Mouse (Mus musculus) bone marrow, adult 2 months (tissue): ENCODE measurements around the gene AL732309.1. TPM values are rescaled to one million over a fixed set of nuclear protein-coding genes. Genes with fewer than 3 reads are reported as not detected.

Source experiments
- H3K27ac ChIP-seq: fragments of 200-500 bp; 2 replicates; pipeline ENCODE4 v1.5.1; 2012; ENCODE audit warnings: low read depth, mild to moderate bottlenecking, control low read depth, inconsistent platforms, low read length; ENCODE audit not compliant: control insufficient read depth, poor library complexity, insufficient read depth
- H3K4me1 ChIP-seq: fragments of 200-500 bp; 2 replicates; pipeline ENCODE4 v1.6.1; 2011; ENCODE audit warnings: low read length; ENCODE audit not compliant: control insufficient read depth, insufficient read depth
- H3K4me3 ChIP-seq: fragments of 200-500 bp; replicated peaks from 2 replicates; pipeline ENCODE3; 2011; ENCODE audit warnings: mild to moderate bottlenecking, low read depth, low read length, control low read depth; ENCODE audit not compliant: control insufficient read depth
- CTCF ChIP-seq: fragments of 200-500 bp; IDR thresholded peaks from 2 replicates; pipeline ENCODE4 v1.5.1; 2011; ENCODE audit warnings: low read length, control low read depth; ENCODE audit not compliant: control insufficient read depth, insufficient read depth
- POLR2A ChIP-seq: fragments of 200-500 bp; IDR thresholded peaks from 2 replicates; pipeline ENCODE4 v1.6.1; 2011; ENCODE audit warnings: low read depth, mild to moderate bottlenecking, control low read depth, low read length, borderline replicate concordance; ENCODE audit not compliant: control insufficient read depth
- WGBS: fragments of 180-500 bp; shearing (Covaris S2); methylation state at CpG from one replicate; pipeline ENCODE4 v1.1.7; 2018; 5-methylcytosine and 5-hydroxymethylcytosine counted together
- polyA plus RNA-seq: library from polyadenylated mRNA; stranded (reverse); fragments of >200 nt; gene quantifications from 2 replicates; pipeline ENCODE4 v1.2.4, GENCODE M21; 2011; ENCODE audit warnings: low replicate concordance; ENCODE audit not compliant: missing spikeins, insufficient read depth, insufficient read length

AL732309.1 gene
- polyA plus RNA-seq, 1 experiment = 22.3 TPM

DNA sequence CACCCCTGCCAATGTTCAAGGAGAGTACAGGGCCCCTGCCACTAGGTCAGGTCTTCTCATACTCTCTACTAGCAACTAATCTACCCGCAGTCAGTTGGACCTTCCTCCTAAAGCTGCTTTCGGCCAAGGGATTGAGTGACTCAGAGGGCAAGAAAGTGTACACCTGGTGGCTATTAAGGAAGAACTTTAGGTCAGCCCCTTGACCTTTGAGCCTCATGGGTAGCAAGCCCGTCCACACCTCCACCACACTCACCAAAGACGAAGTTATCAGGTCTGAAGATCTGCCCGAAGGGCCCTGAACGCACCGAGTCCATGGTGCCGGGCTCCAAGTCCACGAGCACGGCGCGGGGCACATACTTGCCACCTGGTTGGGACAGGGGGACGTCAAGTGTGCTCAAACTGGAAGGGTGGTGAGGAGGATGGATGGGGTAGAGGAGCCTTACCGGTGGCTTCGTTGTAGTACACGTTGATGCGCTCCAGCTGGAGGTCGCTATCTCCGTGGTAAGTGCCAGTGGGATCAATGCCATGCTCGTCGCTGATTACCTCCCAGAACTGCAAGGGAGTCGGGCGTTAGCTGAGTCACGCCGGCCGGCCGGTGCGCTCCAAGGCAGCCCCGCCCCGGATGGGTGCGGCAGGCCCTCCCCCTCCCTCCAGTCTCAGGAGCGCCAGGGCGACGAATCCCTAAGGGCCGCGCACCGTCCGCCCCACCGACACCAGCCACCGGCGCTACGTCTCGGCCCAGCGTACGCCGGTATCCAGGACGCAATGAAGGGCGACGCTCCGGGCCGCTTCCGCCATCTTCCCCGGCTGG is 22.8 kb downstream of the AL732309.1 start:
- TF ChIP-seq CTCF = peak; percentile 13; the same call in 1 of the 2 replicates
- no peak for TF ChIP-seq POLR2A
- H3K4me3 ChIP-seq = peak overlapping the region; percentile 98
- peak overlapping the region; percentile 100 for H3K27ac ChIP-seq
- 1% methylated on average over 52 of the region's 53 CpGs for WGBS
- no peaks in the 10 kb centered on the region; the same call in 1 of the 2 replicates for H3K4me1 ChIP-seq

DNA sequence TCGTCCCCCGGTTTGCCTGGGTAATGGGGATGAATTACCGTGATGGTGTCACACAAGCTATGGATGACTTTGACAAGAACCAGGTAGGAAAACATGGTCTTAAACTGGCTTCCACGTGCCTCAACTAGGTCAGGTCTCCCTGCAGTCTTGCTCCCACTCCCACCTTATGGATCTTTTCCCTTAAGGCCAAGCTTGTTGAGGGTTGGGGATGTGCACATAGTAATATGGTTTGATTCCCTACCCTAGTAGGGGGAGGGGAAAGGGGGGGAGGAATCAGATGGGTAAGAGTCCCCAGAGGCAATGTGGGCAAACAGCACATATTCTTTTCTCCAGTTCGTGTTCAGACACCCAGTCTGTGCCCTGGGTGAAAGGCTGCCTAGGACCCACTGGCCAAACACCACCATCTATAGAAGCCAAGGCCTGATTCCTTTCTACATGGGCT is 25.3 kb downstream of the AL732309.1 start:
- TF ChIP-seq CTCF (no peak), POLR2A (no peak)
- H3K4me1 ChIP-seq = no peaks in the 10 kb centered on the region; the same call in 1 of the 2 replicates
- 79% methylated on average over 5 of the region's 5 CpGs for WGBS
- H3K4me3 ChIP-seq = peak overlapping the region; percentile 27
- H3K27ac ChIP-seq = no peak overlapping the region

DNA sequence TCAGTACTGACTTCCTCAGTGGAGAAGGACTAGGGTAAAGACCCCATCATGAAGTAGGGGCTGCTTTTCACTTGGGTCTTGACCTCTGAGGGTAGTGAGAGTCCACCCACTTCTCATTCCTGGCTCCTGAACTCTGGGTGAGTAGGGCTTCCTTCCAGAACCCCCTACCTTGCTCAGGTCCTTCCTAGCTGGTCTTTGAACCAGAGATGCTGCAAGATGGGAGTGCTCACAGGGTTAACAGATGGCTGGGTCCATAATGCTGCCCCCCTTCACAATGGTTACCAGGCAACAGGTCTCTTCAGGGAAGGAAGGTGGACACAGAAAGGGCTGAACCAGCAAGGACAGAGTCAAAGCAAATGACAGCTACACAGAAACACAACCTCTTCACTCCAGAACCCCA is 28.2 kb downstream of the AL732309.1 start, which contains the start of gene Fam166a:
Fam166a (plus strand) TSS at position 301 of the 400 bp plus-strand sequence.
- Histone ChIP-seq H3K4me1 (no peaks in the 10 kb centered on the region; the same call in 1 of the 2 replicates), H3K4me3 (no peak within 1 kb of the TSS), H3K27ac (no peak within 1 kb of the TSS)
- TF ChIP-seq POLR2A (no peak), CTCF (no peak)

DNA sequence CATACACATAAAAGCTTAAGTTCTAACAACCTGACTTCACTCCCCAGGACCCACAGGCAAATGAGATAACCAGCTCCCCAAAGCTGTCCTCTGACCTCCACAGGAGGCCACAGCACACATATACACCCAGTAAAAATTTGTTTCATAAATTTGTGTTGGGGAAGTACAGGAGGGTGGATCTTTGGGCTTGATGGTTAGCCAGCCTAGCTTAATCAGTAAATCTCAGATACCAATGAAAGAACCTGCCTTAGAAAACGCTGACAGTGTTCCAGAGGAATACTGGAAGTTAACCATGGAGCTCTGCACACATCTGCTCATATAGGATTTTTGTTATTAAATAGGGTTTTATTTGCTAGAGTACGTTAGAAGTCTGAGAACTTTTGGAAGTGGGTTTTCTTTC is 29.0 kb downstream of the AL732309.1 start:
- no peaks in the 10 kb centered on the region; the same call in 1 of the 2 replicates for H3K4me1 ChIP-seq
- no peak overlapping the region for H3K27ac ChIP-seq
- H3K4me3 ChIP-seq = no peak overlapping the region
- 69% methylated on average over 2 of the region's 2 CpGs for WGBS
- TF ChIP-seq POLR2A (no peak), CTCF (no peak)

DNA sequence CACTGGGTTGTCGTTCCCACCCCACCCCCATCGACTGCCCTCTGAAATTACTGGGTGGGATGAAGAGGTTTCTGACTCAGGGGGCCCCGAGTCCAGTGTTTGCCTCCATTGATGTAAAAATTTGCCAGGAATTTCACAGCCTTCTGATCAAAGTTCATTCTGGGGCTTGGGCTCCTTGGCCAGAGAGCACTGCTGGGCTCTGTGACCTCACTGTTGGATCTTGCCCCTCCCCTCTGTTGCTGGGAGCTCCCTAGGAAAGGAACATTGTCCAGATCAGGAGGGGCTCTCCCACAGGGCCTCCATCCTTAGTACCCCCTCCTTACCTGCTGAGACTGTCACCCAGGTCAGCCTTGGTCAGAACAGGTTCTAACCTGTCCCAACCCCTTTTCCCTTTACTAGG is 32.2 kb downstream of the AL732309.1 start, which contains the start of gene Stpg3:
Stpg3 (minus strand) TSS at position 194 of the 400 bp plus-strand sequence.
- TF ChIP-seq POLR2A (no peak), CTCF (no peak)
- Histone ChIP-seq H3K4me3 (no peak within 1 kb of the TSS), H3K4me1 (no peaks in the 10 kb centered on the region; the same call in 1 of the 2 replicates), H3K27ac (no peak within 1 kb of the TSS)
- 76% methylated on average over 3 of the region's 3 CpGs for WGBS

DNA sequence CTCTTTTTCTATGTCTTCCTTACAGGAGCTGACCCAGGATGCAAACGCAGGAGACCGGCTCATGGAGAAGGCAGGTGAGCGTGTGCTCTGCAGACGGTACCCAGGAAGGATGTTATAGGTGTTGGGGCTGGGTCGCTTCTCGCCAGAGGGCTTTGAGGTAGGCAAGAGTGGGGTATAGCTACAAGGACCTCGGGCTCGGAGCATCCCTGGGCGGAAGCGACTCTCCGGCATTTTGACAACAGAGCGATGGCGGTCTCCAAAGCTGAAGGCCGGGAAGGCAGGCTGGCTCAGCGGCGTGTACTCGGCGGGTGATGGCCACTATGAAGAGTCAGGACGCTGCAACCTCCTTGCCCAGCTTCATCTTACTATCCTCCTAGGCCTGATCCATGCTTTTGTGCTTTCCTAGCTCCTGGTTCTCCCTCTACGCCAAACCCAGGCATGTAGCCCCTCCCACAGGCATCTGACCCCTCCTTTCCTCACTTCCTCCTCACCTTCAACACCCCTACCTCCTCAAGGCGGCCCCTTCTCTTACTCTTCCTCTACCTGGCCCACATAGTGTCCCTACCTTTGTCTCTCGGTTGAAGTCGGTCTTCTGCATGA is 33.3 kb downstream of the AL732309.1 start:
- H3K4me1 ChIP-seq = no peaks in the 10 kb centered on the region; the same call in 1 of the 2 replicates
- H3K4me3 ChIP-seq = no peak overlapping the region
- 81% methylated on average over 23 of the region's 23 CpGs for WGBS
- no peak overlapping the region for H3K27ac ChIP-seq
- no peak for TF ChIP-seq CTCF

DNA sequence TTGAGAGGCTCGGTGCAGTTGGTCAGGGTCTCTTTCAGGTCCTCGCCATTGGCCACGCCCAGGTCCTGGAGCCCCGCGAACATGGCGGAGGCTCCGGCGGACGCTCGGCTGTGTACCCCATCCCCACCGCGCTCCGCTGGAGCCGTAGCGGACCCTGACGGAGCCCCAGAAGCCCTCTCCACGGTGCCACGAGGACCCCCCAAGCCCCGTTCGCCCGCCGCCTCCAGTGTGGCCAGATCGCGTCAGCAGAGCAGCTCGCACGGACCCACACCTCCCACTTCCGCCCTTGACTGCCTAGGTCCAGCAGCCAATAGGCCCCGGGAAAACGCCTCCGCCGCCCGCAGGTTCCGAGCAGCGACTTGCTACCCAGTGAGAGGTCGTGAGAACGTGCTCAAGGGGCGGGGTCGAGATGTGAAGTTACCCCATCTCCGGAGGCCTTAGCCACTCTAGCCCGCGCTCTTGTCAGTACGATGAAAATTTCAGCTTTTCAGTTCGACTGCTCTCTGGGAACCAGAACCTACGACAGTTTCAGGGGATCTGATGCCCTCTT is 35.5 kb downstream of the AL732309.1 start, which contains the start of gene Nelfb:
Nelfb (minus strand) TSS at position 369 of the 550 bp plus-strand sequence.
- Histone ChIP-seq H3K4me3 (peak within 1 kb of the TSS; percentile 87), H3K27ac (peak within 1 kb of the TSS; percentile 88), H3K4me1 (no peaks in the 10 kb centered on the region; the same call in 1 of the 2 replicates)
- TF ChIP-seq CTCF (no peak), POLR2A (peak; percentile 88; the same call in 1 of the 2 replicates)
- WGBS = under 1% methylated on average over 44 of the region's 44 CpGs

DNA sequence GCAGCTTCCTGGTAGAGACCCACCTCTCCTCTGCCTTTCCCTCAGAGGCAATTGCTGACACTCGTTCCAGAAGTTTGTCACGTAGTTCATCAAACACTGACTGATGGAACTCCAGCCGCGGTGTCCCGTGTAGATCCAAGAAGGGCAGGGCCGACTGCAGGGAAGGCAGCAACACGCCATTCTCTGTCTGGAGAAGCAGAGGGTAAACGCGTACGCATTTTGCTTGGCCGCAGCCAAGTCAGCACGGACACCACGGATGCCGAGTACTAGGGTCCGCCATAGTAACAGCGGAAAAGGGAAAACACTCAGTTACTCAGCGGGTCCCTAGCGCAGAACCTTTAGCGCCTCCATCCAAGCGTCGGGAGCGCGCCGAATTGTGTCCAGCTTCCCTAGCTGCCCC is 36.0 kb downstream of the AL732309.1 start:
- Histone ChIP-seq H3K4me3 (peak overlapping the region; percentile 87), H3K4me1 (no peaks in the 10 kb centered on the region; the same call in 1 of the 2 replicates), H3K27ac (peak overlapping the region; percentile 88)
- TF ChIP-seq CTCF = no peak
- TF ChIP-seq POLR2A = no peak
- WGBS = under 1% methylated on average over 24 of the region's 24 CpGs
